Mouse (Mus musculus) forebrain, postnatal 0 days (tissue): ENCODE results near the gene Dach1. TPM values are rescaled to one million over a fixed set of nuclear protein-coding genes. Genes with fewer than 3 reads are reported as not detected.

Experiments used
- ATAC-seq: fragments of 200-750 bp; cut with Nextera tagmentation; 2 replicates; pipeline ENCODE4 v1.8.0; 2017; ENCODE audit warnings: mild to moderate bottlenecking, moderate library complexity
- DNase-seq: peaks from one replicate; pipeline ENCODE4 v3.0.0-alpha.2; 2015
- H3K27ac ChIP-seq: fragments of 300-500 bp; sonication (generic); 2 replicates; pipeline ENCODE4 v1.5.1; 2014; ENCODE audit warnings: low read depth, mild to moderate bottlenecking, antibody characterized with exemption, low read length, moderate library complexity, mixed read lengths
- H3K27me3 ChIP-seq: fragments of 300-500 bp; sonication (generic); 2 replicates; pipeline ENCODE4 v1.6.1; 2014; ENCODE audit warnings: mild to moderate bottlenecking, low read length, mixed read lengths; ENCODE audit not compliant: insufficient read depth
- H3K36me3 ChIP-seq: fragments of 300-500 bp; sonication (generic); 2 replicates; pipeline ENCODE4 v1.6.1; 2014; ENCODE audit warnings: mild to moderate bottlenecking, moderate library complexity; ENCODE audit not compliant: insufficient read depth
- H3K4me1 ChIP-seq: fragments of 300-500 bp; sonication (generic); 2 replicates; pipeline ENCODE4 v1.6.1; 2014; ENCODE audit warnings: antibody characterized with exemption; ENCODE audit not compliant: insufficient read depth
- H3K4me2 ChIP-seq: fragments of 300-500 bp; sonication (generic); 2 replicates; pipeline ENCODE4 v1.6.1; 2014; ENCODE audit warnings: low read depth, mild to moderate bottlenecking, moderate library complexity
- H3K4me3 ChIP-seq: fragments of 300-500 bp; sonication (generic); 2 replicates; pipeline ENCODE4 v1.5.1; 2014; ENCODE audit warnings: low read depth, low read length, mixed read lengths
- H3K9ac ChIP-seq: fragments of 300-500 bp; sonication (generic); 2 replicates; pipeline ENCODE4 v1.6.1; 2014; ENCODE audit warnings: mild to moderate bottlenecking
- H3K9me3 ChIP-seq: fragments of 300-500 bp; sonication (generic); 2 replicates; pipeline ENCODE4 v1.6.1; 2016; ENCODE audit warnings: low read length
- CTCF ChIP-seq: sonication (generic); IDR thresholded peaks from 2 replicates; pipeline ENCODE4 v1.5.1; 2016; ENCODE audit warnings: antibody characterized with exemption, control low read depth, low read depth
- WGBS: fragments of 180-500 bp; shearing (Covaris S2); extraction: QIAGEN DNeasy Blood & Tissue Kit; methylation state at CpG from one replicate; pipeline ENCODE4 v1.1.7; 2014; 5-methylcytosine and 5-hydroxymethylcytosine counted together
- polyA plus RNA-seq: library from polyadenylated mRNA; unstranded; fragments of >200 nt; fragmentation: Nextera tagmentation; extraction: Ambion mirVana; gene quantifications from 2 replicates; pipeline ENCODE4 v1.2.1, GENCODE M21; 2015
- total RNA-seq: library from RNA; depleted of rRNA; stranded (reverse); fragments of >200 nt; gene quantifications from 2 replicates; pipeline ENCODE4 v1.2.3, GENCODE M21; 2014

Dach1 gene
- total and polyA plus RNA-seq, 2 experiments from 2014 or later, result 5.8 to 10.6 TPM

DNA sequence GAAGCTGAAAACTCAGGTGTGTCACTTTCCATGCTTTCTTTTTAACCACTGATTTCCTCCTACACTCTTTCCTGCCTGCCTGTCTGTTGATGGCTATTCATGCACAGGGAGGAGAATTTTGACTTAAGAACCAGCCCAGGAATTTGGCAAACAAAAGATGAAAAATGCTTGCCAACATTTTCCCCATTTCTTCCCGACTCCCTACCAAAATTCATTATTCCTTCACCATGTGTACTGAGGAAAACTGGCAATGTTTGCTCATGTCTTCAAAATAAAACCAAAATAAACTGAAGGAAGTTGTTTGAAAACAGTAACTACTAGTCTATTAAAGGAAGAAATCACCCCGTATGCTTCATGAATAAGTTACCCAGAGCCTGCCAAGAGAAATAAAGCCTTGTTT lies 27.8 kb downstream of the Dach1 start:
- H3K9ac ChIP-seq, result no peak overlapping the region
- 17% methylated on average over 2 of the region's 2 CpGs for WGBS
- no peak overlapping the region for H3K4me3 ChIP-seq
- no peak overlapping the region for H3K4me2 ChIP-seq
- no peak for DNase-seq
- H3K4me1 ChIP-seq, result no peaks in the 10 kb centered on the region
- no peak for TF ChIP-seq CTCF
- H3K27ac ChIP-seq, result no peak overlapping the region
- ATAC-seq, result no peak
- H3K36me3 ChIP-seq, result no peaks in the 10 kb centered on the region
- H3K9me3 ChIP-seq, result no peaks in the 10 kb centered on the region
- no peaks in the 10 kb centered on the region for H3K27me3 ChIP-seq

GRCm38 (mm10) chr14:98138873-98139665 lies 30.5 kb downstream of the Dach1 start:
- no peak for TF ChIP-seq CTCF
- DNase-seq (no peak), ATAC-seq (no peak)
- Histone ChIP-seq H3K27me3 (peaks cover 5% of the 10 kb centered on the region; the same call in 1 of the 2 replicates), H3K4me1 (no peaks in the 10 kb centered on the region), H3K9me3 (no peaks in the 10 kb centered on the region), H3K36me3 (no peaks in the 10 kb centered on the region), H3K27ac (no peak overlapping the region), H3K4me2 (no peak overlapping the region), H3K4me3 (no peak overlapping the region), H3K9ac (no peak overlapping the region)
- WGBS, result 75% methylated on average over 3 of the region's 3 CpGs

- ATAC-seq (no peak), DNase-seq (no peak)
- H3K4me2 ChIP-seq, result no peak overlapping the region
- no peaks in the 10 kb centered on the region for H3K36me3 ChIP-seq
- H3K4me1 ChIP-seq, result no peaks in the 10 kb centered on the region
- H3K9me3 ChIP-seq, result no peaks in the 10 kb centered on the region
- no peak for TF ChIP-seq CTCF
- no peak overlapping the region for H3K4me3 ChIP-seq
- WGBS, result 23% methylated on average over 4 of the region's 4 CpGs
- H3K9ac ChIP-seq, result no peak overlapping the region
- H3K27me3 ChIP-seq, result peaks cover 5% of the 10 kb centered on the region
- no peak overlapping the region for H3K27ac ChIP-seq
These were observed 35.0 kb downstream of the Dach1 start for GRCm38 (mm10) chr14:98134546-98134945.

DNA sequence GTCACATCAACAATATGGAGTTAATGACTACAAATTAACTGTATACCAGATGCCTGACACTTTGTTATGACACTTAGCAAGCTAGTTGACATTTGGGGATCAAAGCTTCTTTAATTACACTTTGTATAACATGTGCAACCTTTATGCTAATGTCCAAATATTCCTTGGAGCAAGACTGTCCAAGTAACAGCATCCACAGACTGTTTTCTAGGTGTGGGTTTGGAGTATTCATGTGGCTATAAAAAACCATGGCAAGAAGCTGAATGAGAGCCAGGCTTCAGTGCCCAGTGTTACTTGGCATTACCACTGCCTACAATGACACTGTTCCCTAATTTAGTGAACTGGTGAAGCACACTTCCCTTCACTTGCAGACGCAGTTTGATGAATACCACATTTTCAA lies 46.5 kb downstream of the Dach1 start:
- ATAC-seq, result peak; percentile 36
- no peak overlapping the region for H3K4me2 ChIP-seq
- H3K9ac ChIP-seq, result no peak overlapping the region
- H3K4me3 ChIP-seq, result no peak overlapping the region
- H3K27ac ChIP-seq, result no peak overlapping the region
- 14% methylated on average over 1 of the region's 1 CpGs for whole genome bisulfite sequencing
- no peak for TF ChIP-seq CTCF
- H3K27me3 ChIP-seq, result no peaks in the 10 kb centered on the region
- H3K4me1 ChIP-seq, result no peaks in the 10 kb centered on the region
- no peaks in the 10 kb centered on the region for H3K9me3 ChIP-seq
- H3K36me3 ChIP-seq, result no peaks in the 10 kb centered on the region
- DNase-seq, result peak; percentile 24

GRCm38 (mm10) chr14:98116627-98117026 lies 52.9 kb downstream of the Dach1 start:
- DNase-seq (no peak), ATAC-seq (no peak)
- no peak for TF ChIP-seq CTCF
- no peak overlapping the region for H3K4me2 ChIP-seq
- no peaks in the 10 kb centered on the region for H3K27me3 ChIP-seq
- no peak overlapping the region for H3K9ac ChIP-seq
- no peak overlapping the region for H3K27ac ChIP-seq
- 57% methylated on average over 1 of the region's 1 CpGs for WGBS
- no peak overlapping the region for H3K4me3 ChIP-seq
- H3K9me3 ChIP-seq, result no peaks in the 10 kb centered on the region
- no peaks in the 10 kb centered on the region for H3K4me1 ChIP-seq
- H3K36me3 ChIP-seq, result no peaks in the 10 kb centered on the region

- WGBS, result 75% methylated on average over 1 of the region's 1 CpGs
- H3K4me2 ChIP-seq, result no peak overlapping the region
- no peak overlapping the region for H3K27ac ChIP-seq
- no peak for TF ChIP-seq CTCF
- ATAC-seq, result no peak
- no peak overlapping the region for H3K4me3 ChIP-seq
- no peaks in the 10 kb centered on the region for H3K36me3 ChIP-seq
- no peaks in the 10 kb centered on the region for H3K4me1 ChIP-seq
- no peaks in the 10 kb centered on the region for H3K9me3 ChIP-seq
- no peaks in the 10 kb centered on the region for H3K27me3 ChIP-seq
- no peak overlapping the region for H3K9ac ChIP-seq
- no peak for DNase-seq
These were observed 56.5 kb downstream of the Dach1 start for GRCm38 (mm10) chr14:98113106-98113505.

GRCm38 (mm10) chr14:98109929-98110328 lies 59.6 kb downstream of the Dach1 start:
- ATAC-seq, result no peak
- no peak for TF ChIP-seq CTCF

More at GRCm38 (mm10) chr14:98109929-98110328, 59.6 kb downstream of the Dach1 start:
- H3K4me3 ChIP-seq, result no peak overlapping the region
- DNase-seq, result no peak
- no peaks in the 10 kb centered on the region for H3K4me1 ChIP-seq
- H3K9me3 ChIP-seq, result no peaks in the 10 kb centered on the region
- WGBS, result 94% methylated on average over 2 of the region's 2 CpGs
- H3K27me3 ChIP-seq, result no peaks in the 10 kb centered on the region
- H3K4me2 ChIP-seq, result no peak overlapping the region
- H3K36me3 ChIP-seq, result no peaks in the 10 kb centered on the region
- no peak overlapping the region for H3K27ac ChIP-seq
- H3K9ac ChIP-seq, result no peak overlapping the region
